Mouse (Mus musculus) T-cell, adult 66 days (primary cell): ENCODE results near the gene Lrrn4cl. TPM values are rescaled to one million over a fixed set of nuclear protein-coding genes. Genes with fewer than 3 reads are reported as not detected.

Experiments
- total RNA-seq, 2 experiments: library from RNA; stranded (reverse); gene quantifications; 3 replicates in 1 of 2; 4 replicates in 1 of 2; pipeline ENCODE4 v1.2.4; 2023

Gene Lrrn4cl
- total RNA-seq: 1 to 10 TPM in 1 of 2 experiments, under 1 TPM in 1; 0.96 to 1.5 TPM

DNA sequence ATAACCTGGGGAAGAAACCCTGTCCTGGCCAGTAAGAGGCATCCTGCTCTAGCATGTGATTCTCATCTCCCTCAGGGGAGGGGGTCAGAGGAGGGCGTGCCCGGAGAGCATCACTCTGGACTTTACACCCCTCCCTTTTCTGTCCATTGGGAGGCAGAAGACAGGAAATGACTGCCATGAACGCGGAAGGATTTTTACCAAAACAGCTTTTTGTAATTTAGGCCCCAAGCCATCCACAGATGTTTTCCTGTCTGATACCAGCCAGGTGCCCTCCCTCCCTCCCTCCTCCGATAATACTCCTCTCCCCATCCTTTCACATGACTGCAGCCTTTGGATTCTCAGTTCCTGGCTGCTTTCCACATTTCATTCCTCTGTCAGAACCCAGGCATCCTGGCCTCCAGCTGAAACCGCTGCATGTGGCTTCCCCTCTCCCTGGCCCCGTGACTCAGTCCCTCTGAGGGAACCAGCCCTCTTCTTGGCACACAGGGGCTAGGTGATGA, at the start of gene Lrrn4cl:
Lrrn4cl (plus strand) TSS at position 367 of the 500 bp plus-strand sequence.

DNA sequence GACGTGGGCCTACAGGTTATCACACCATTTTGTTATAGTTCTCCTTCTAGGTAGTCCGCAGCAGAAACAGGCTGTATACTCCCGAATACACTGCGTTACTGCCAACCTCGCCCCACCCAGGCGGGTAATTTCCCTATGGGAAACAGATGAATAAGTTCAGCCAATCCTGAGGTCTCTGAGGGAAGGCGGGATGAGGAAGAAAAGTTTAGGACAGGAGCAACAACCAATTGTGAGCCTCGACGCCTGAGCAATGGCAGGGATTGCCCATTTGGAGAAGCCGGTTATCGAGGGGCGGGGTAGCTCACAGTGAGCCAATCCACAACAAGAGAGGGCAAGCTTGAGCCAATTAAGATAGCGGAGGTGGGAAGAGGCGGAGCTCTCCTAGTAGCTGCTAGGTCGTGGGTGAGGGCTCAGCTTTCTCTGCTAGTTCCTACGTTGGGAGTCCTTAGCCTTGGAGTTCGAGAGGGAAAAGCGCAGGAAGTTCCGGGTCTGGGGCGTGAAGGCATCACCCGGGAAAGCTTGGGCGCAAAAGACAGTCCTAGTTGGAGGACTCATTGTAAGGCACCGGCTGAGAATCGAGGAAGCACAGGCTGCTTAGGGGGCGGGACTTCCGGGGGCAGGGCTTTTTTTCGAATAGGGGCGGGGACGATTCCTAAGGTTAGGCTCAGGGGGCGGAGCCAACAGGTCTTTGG, 48.3 kb upstream of the Lrrn4cl start, which contains the start of gene Zbtb3:
Zbtb3 (plus strand) TSS at position 426 of the 692 bp plus-strand sequence.

DNA sequence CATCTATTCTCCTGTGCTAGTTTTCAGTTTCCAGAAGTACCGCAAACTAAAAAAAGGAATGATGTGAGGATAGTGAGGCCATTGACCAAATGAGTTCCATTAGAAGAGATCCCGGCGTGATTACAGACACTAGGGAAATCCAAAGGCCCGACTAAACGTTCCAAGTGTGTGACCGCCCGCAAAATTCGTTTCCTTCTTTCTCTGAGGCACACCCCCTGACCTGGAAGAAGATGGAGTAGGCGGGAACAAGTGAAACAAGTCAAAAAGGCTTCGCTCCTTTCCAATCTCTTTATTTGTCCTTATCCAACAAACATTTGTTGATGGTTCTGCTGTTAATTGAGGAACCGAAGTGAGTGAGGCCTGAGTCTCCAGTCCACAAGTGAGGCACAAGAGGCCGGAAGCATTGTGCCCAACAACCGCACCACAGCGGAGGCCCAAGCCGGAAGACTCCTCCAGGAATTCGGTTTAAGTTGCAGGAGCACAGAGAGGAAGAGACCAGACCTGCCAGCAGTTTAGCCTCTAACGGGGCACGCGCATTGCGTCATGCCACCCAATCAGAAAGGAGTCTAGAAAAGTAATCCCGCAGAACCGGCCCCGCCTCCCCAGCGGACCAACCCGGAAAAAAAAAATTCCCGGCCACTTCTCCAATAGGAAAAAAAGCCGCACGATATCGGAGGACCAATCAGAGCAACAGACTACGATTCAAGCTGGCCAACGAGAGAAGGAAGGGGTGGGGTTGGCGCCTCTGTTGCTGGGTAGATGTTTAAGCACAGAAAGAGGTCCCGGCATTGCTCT, 31.6 kb upstream of the Lrrn4cl start, which contains the start of gene Ttc9c:
Ttc9c (minus strand) TSS at position 533 of the 795 bp plus-strand sequence.

DNA sequence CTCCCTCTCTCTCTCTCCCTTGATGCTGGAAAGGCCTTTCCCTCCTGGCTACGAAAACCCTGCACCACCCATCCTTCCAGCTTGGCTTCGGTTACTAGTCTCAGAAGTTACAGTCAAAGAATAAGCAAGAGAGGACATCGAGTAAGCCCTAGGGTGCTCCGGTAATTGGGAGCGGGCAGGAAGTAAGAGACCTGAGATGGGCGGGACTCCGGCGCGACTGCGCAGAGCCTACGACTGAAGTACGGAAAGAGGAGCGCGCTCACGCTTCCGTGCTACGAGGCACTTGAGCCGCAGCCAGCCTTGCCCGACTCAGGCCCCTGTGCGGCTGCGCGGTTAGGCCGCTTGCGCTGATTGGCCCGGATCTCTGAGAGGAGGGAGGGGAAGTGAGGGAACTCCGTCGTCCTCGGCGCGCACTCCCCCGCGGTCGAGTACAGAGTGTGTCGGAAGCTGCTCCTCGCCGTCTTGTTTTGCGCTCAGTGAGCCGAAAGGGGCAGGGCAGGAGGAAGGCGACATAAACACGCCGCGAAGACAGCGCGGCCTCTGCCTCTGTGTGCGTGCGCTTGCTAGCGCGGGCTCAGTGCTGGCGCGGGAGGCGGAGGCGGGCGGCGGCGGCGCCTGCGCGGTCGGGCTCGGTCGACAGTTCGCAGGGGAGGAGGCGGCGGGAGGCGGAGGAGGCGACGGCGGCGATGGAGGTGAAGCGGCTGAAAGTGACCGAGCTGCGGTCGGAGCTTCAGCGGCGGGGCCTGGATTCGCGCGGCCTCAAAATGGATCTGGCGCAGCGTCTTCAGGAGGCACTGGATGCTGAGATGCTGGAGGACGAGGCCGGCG, 30.8 kb upstream of the Lrrn4cl start, which contains the start of gene Hnrnpul2:
Hnrnpul2 (plus strand) TSS at position 415 of the 828 bp plus-strand sequence.

DNA sequence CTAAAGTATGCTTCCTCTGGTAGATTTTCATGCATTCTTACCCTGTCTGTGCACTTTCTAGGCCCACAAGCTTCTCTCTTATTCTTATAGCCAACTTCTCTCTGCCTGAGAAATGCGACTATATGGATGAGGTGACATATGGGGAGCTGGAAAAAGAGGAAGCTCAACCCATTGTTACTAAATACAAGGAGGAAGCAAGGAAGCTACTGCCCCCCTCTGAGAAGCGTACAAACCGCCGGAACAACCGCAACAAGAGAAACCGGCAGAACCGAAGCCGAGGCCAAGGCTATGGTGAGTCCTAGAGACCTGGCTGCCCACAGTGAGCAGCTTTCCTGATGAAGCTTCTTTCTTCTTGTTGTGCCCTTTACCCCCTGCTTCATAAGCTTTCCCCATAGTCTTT, 20.9 kb upstream of the Lrrn4cl start, which contains the start of gene AC129217.1:
AC129217.1 (plus strand) TSS at position 114 of the 400 bp plus-strand sequence.

DNA sequence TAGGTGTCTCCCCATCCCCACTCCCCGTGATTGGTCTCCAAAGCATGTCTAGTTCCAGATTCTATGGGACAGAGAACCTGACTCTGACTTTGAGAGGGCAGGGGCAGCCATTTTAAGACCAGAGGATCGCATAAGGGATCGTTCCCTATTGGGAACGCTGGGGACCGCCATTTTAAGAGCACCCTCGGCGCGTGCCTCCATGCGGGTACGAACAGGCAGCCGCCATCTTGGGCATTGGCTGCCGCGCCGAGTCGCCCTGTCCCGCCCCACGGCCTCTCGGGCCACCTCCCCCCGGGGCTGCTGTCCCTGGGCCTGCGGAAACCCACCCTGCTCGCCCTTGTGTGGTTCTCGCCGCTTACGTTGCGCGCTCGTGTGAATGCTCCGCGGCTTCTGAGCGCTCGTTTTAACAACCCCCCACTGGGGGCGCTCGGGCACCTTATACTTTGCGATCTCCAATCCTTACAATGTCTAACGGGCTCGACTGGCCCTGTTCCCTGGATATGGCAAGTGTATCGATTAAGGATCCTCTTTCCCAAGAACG, 13.2 kb upstream of the Lrrn4cl start, which contains the start of gene Bscl2:
Bscl2 (plus strand) TSS at position 217 of the 541 bp plus-strand sequence.

DNA sequence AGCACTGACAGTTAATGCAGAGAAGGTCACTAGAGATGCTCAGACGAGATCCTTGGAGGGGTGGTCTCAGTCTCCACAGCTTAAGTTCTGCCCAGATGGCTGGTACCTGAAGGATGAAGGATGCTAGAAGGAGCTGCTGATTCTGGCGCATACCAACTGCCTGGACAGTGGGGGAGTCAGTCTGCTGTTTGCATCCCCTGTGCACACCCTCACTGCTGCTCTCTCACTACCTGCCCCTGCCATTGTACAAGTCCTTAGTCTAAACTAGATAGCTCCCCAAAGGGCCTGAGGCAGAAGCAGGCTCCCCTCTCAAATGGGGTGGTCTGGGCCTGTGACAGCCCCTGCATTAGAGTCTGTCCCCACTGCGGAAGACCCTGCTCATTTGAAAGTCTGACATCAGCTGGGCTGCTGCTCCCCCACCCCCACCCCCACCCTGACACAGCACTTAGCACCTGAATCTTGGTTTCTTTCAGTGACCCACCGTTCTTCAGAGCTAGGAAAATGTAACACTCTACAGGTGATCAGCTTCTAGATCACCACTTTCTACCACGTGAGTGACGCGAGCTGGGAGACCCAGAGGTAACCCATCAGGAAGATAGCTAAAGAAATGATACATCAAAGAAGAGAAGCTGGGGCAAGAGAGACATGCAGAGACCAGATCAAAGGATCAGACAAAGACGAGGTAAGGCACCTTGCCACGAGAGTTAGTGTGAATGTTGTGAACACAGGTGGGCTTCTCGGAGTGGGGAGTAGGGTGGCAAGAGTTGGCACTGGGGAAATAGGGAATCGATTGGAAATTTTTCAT, 11.3 kb upstream of the Lrrn4cl start, which contains the start of gene Gng3:
Gng3 (minus strand) TSS at position 92 of the 805 bp plus-strand sequence.

DNA sequence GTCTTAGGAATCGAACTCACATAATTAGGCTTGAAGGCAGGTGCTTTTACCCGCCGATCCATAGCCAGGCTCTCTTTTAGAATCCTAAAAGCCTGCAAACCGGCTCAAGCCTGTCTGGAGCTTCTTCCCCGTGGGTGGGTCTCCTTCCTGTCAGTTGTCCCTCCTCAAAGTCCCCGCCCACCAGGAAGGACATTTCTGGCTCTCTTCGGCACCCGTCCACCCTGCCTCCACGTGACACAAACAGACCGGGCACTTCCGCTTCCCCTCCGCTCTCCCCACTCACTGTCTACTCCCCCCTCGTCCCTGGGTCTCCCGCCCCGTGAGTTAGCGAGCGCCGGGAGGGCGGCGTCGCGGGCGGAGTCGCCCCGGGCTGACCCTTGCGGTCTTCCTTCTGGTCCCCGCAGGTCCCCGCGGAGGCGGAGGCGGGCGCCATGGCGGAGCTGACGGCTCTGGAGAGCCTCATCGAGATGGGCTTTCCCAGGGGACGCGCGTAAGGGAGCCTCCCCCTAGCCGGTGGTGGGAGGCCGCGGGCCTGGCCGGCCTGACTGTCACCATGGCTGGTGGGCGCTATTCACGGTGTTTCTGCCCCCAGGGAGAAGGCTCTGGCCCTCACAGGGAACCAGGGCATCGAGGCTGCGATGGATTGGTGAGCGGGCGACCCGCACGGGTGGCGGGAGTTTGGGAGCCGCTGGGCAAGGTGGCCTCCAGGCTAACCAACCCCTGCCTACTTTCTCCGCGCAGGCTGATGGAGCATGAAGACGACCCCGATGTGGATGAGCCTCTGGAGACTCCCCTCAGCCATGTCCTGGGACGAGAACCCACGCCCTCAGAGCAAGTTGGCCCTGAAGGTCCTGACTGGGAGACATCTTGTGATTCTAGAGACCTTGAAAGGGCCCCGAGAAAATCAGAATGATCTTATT, 21.0 kb downstream of the Lrrn4cl start, which contains the start of gene Ubxn1:
Ubxn1 (plus strand) TSS at position 230 of the 920 bp plus-strand sequence.

DNA sequence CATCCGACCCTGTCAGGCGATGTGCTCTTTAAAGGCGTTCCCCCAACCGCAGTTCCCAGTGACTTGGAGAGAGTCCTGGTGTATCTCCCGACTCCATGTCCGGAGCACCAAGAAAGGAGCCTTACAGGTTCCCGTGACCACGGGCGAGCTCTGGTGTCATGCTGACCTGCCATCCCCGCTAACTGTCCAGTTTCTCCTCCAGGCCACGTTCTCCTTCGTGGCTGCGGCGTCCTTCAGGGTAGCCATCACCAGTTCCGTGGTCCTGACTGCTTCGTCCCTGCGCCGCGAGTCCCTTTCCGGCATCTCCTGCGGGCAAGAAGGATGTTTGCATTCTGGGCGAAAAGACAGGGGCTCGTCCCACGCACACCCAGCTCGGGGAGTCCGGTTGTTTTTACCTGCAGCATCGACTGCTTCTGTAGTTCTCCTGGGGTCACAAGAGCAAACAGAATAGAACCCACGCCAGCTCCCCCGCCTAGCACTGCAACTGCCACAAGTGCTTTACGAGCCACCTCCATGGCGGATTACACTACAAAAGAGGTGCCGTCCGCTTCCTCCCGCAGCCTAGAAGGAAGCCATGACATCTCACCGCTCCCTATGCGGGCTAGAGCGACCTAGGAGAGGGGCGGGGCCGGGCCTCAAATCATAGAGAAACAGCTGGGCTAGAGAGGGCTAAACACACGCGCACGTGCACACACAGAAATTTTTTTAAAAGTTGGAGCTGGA, 29.9 kb downstream of the Lrrn4cl start, which contains the start of gene Uqcc3:
Uqcc3 (minus strand) TSS at position 613 of the 723 bp plus-strand sequence.

DNA sequence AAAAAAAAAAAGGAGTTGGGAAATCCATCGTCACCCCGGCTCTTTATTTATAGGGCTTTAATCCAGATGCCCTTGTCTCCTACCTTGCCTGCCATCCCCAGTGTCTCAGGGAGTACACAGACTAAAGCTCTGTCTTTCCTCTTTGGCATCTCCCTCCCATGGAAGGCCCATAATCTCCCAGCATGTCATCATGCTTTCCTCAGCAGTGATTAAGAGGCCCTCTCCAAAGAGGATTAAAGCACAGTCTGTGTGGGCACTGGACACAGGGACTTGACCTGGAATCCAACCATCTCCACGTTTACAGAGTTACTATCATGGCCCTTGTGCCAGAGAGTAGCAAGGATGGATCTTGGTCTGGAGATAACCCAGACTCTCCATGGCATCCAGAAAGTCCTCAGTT, 33.0 kb downstream of the Lrrn4cl start, which contains the start of the genes Lbhd1 and Gm49403:
Lbhd1 (plus strand) TSS at position 117 of the 400 bp plus-strand sequence.
Gm49403 (plus strand) TSS at position 315 of the 400 bp plus-strand sequence.

DNA sequence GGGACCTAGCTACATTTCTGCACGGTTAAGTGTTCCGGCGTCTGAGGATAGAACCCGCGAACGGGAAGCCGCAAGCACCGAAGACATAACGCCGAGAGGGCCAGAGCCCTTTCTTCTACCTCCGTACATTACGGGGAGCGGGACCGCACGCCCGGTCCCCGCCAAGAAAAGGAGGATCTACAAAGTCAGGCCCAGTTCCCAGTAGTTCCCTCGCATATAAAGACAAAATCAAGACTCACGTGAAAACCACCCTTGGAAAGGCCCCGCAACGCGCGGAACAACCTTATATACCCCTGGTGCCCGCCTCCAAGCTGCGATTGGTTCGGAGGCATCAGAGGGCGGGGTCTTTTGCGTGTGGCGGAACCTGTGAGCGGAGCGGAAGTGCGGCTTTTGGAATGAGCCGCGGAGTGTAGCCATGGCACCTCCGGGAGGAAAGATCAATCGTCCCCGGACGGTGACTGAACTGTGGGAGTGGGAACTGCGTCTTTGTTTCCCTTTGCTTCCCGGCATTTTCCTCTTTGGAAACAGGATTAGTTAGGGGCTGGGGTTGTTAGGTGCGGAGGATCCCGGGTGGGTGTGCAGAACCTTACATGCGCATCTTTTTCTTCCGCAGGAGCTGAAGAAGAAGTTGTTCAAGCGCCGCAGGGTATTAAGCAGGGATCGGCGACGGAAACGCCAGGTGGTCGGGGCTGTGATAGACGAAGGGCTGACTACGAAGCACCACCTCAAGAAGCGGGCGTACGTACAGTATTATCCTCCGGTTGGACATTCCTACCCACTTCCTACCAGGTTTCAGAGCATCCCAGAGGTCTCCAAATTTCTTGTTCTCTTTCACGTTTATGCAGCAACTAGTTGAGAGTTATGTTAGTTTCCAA, 38.2 kb downstream of the Lrrn4cl start, which contains the start of the genes 1810009A15Rik and Gm49416:
1810009A15Rik (plus strand) TSS at position 343 of the 875 bp plus-strand sequence.
Gm49416 (plus strand) TSS at position 416 of the 875 bp plus-strand sequence.

DNA sequence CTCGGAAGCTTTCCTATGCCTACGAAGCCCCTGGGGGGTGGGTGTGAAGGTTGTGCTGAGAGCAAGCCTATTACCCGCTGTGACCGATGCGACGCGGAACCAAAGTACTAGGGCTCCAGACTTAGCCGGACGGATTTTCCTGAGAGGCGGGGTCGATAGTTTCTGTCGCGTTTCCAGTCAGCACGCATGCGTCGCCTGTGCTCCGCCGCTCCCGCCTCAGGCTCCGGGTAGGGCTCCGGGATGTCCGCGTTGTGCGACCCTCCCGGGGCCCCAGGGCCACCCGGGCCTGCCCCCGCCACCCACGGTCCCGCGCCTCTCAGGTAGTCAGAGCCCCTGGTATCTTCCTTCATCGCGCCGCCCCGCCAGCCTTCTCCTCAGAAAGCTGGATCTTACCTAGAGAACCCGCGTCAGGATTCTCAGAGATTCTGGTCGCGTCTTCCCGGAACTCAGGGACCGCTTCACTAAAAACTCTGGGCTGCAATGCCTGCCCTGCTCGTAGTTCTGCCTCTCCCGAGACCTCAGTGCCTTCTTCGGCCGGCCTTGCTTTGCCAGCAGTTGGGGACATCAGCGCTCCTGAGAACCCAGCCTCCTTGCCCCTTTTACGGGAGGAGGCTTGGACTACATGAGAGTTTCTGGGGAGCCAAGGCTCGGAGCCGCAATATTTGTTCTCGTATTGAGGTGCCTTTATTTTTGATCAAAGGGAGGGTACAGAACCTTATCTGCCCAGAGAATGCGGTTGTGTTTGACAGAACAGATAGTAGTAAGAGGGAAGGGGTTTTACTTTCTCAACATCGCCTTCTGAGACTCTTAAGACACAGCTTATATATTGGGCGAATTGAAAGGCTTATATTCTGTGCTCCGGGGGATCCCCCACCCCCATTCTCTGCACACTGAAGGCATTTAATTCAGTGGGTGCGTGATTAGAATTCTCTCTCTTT, 42.5 kb downstream of the Lrrn4cl start, which contains the start of gene Ints5:
Ints5 (plus strand) TSS at position 177 of the 938 bp plus-strand sequence.

DNA sequence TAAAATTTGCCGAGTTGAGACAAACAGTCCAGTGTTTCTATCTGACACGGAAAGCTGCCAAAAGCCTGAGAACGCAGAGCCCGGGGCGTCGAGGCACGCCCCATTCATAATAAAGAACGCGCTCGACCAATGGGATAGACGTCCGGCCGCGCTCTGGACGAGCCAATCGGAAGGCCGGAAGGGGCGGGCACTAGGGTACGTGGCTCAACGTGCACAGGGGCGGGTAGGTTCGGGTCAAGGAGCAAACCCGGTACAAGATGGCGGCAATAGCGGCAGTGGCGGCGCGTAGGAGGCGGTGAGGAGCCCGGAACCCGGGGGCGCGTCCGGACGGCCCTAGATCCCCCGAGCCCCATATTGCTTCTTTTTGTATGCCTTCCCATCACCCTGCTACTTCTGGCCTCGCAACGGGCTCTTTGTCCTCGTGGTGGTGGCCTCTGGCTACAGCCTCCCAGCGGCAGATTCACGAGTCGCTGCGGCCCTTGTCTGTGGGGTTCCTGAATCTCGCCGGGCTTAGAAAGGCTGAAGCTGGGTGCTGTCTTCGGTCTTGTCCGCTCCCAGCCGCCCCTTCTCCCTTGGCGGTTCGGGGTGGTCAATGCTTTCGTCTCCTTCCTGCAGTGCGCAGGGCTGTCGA, 47.4 kb downstream of the Lrrn4cl start, which contains the start of gene Ganab:
Ganab (plus strand) TSS at position 207 of the 631 bp plus-strand sequence.

